Mouse (Mus musculus) megakaryocyte, embryonic 14.5 days (primary cell): ENCODE data around the gene Mc1r. TPM values are rescaled to one million over a fixed set of nuclear protein-coding genes. Genes with fewer than 3 reads are reported as not detected.
A peak's percentile ranks its signal among the peaks of the same experiment; 100 is the strongest.
"Not testable (repeated sequence)": the region's sequence is repeated elsewhere in the genome, so short reads cannot be mapped to it uniquely, and the experiment has no call there.

Experiments
- H3K27me3 ChIP-seq: replicated peaks from 2 replicates; pipeline ENCODE3; 2012; ENCODE audit warnings: inconsistent platforms
- H3K36me3 ChIP-seq: replicated peaks from 2 replicates; pipeline ENCODE3; 2012; ENCODE audit warnings: low read length, inconsistent platforms, mixed read lengths
- H3K4me1 ChIP-seq: 2 replicates; pipeline ENCODE4 v1.6.1; 2012; ENCODE audit warnings: inconsistent platforms
- H3K4me3 ChIP-seq: replicated peaks from 2 replicates; pipeline ENCODE3; 2012; ENCODE audit warnings: moderate library complexity, mild to moderate bottlenecking, inconsistent platforms
- H3K9me3 ChIP-seq: 2 replicates; pipeline ENCODE4 v1.6.1; 2012; ENCODE audit warnings: inconsistent platforms
- FLI1 ChIP-seq: IDR thresholded peaks from 2 replicates; pipeline ENCODE4 v1.6.1; 2012; ENCODE audit warnings: low read length, inconsistent platforms, mixed read lengths
- GATA1 ChIP-seq: IDR thresholded peaks from 3 replicates; pipeline ENCODE4 v1.6.1; 2012; ENCODE audit warnings: mixed read lengths, low read length, inconsistent platforms, borderline replicate concordance
- polyA plus RNA-seq: library from polyadenylated mRNA; stranded (reverse); fragments of >175 nt; gene quantifications from 2 replicates; pipeline ENCODE4 v1.2.3, GENCODE M21; 2012; ENCODE audit warnings: low replicate concordance; ENCODE audit not compliant: insufficient read depth

Mc1r gene
- polyA plus RNA-seq, 1 experiment: not detected

DNA sequence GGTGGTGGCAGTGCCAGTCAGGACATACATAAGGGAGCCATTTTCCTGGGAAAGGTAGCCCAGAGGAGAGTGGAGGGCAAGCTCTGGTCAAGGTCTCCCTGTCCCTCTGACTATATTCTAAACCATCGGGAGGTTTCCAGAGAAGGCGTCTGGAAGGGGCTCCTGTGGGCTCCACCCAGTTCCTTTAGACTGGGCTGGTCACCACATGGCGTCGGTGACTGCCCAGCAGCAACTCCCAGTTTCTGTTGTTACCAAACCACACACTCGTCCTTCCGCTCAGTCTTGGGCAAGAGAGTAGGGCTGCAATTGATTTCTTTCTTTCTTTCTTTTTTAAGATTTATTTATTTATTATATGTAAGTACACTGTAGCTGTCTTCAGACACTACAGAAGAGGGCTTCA lies 37.2 kb downstream of the Mc1r start:
- H3K9me3 ChIP-seq: peaks cover 4% of the 10 kb centered on the region; the same call in 1 of the 2 replicates
- H3K27me3 ChIP-seq: no peaks in the 10 kb centered on the region
- TF ChIP-seq GATA1: no peak
- TF ChIP-seq FLI1: no peak
- H3K4me1 ChIP-seq: peaks cover 74% of the 10 kb centered on the region
- peaks cover 38% of the 10 kb centered on the region for H3K36me3 ChIP-seq
- H3K4me3 ChIP-seq: peak overlapping the region; percentile 97

DNA sequence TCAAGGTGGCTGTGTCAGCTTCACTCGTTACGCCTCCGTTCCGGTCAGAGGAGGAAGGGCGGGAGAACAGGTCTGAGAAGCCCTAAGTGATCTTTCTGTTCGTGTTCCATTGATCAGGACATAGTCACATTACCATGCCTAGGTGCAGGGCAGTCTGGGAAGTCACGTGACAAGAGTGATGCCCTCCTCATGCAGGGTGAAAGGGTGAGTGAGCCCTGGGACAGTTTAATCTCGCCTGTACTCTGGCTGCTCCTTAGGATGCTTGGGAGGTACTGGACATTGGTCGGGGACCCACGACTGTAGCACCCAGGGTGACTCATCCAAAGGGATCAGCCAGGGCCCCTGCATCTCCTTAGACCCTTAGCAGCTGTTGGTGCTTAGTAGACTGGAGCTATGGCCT lies 39.1 kb downstream of the Mc1r start:
- Histone ChIP-seq H3K4me3 (peak overlapping the region; percentile 17), H3K9me3 (no peaks in the 10 kb centered on the region), H3K36me3 (peaks cover 49% of the 10 kb centered on the region), H3K4me1 (peaks cover 87% of the 10 kb centered on the region), H3K27me3 (no peaks in the 10 kb centered on the region)
- TF ChIP-seq FLI1 (no peak), GATA1 (no peak)

DNA sequence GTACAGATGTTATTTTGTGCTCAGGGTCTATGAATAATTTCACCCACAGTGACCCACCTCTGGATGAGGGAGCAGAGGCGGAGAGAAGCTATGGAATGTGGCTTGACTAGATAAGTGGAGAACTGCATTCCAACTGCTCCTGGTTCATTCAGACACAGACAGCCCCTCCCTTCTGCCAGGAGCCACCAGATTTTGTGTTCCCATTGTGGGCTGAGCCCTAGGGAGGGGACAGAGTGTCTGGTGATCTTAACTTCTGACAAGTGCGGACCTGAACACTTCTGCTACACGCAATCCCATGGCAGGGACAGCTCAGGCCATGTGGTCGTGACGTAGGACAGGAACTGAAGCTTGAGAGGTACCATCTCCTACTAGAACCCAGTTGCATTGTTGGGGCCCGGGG lies 39.9 kb downstream of the Mc1r start:
- Histone ChIP-seq H3K4me1 (peaks cover 87% of the 10 kb centered on the region), H3K27me3 (no peaks in the 10 kb centered on the region), H3K36me3 (peaks cover 55% of the 10 kb centered on the region), H3K9me3 (no peaks in the 10 kb centered on the region), H3K4me3 (no peak overlapping the region)
- TF ChIP-seq GATA1 (no peak), FLI1 (no peak)

DNA sequence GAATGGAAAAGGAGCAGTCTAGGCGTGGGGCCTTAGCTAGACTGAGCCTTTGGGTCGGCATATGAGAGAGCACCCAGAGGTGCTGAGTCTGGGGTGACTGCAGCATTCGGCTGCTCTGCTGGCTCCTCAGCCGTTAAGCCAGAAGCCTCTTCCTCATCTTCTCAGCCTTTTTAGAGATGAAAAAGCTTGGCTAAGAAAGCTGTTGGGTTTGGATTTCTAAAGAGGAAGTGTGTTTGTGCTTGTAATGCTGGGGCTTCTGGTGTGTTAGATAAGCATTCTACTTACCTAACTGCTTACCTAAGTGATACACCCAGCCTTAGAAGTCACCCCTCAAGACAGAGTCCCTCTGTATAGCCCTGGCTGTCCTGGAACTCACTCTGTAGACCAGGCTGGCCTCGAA lies 43.9 kb downstream of the Mc1r start:
- H3K36me3 ChIP-seq: peaks cover 85% of the 10 kb centered on the region
- H3K4me1 ChIP-seq: peaks cover 97% of the 10 kb centered on the region
- no peaks in the 10 kb centered on the region for H3K27me3 ChIP-seq
- no peaks in the 10 kb centered on the region for H3K9me3 ChIP-seq
- TF ChIP-seq FLI1 (no peak), GATA1 (no peak)
- H3K4me3 ChIP-seq: peak overlapping the region; percentile 42

DNA sequence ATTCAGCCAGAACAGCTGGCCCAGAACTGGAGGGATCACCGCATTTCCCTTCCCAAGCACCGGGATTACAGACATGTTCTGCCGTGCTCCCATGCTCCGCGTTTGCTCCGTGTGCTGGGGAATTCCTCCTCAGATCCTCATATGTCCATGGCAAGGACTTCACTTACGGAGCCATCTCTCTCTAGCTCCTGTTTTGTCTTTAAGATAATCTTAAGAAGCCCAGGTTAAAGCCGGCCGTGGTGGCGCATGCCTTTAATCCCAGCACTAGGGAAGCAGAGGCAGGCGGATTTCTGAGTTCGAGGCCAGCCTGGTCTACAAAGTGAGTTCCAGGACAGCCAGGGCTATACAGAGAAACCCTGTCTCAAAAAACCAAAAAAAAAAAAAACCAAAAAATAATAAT lies 44.8 kb downstream of the Mc1r start:
- peaks cover 96% of the 10 kb centered on the region for H3K4me1 ChIP-seq
- not testable (repeated sequence) for H3K4me3 ChIP-seq, H3K27me3 ChIP-seq, H3K9me3 ChIP-seq
- peaks cover 85% of the 10 kb centered on the region for H3K36me3 ChIP-seq

DNA sequence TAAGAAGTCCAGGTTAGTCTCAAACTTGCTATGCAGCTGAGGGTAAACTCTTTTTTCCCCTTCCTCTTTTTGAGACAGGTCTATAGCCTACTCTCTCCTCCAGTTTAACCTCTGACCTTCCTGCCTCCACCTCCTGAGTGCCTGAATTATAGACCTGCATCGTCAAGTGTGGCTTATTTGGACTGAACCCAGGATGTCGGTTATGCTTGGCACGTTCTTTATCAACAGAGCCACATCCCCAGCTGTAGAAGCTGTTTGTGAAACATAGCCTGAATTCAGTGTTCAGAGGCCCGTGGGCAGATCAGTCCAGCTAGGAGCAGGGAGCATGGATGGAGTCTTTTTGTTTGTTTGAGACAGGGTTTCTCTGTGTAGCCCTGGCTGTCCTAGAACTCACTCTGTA lies 45.2 kb downstream of the Mc1r start:
- TF ChIP-seq GATA1 (no peak), FLI1 (no peak)
- H3K36me3 ChIP-seq: peaks cover 85% of the 10 kb centered on the region

DNA sequence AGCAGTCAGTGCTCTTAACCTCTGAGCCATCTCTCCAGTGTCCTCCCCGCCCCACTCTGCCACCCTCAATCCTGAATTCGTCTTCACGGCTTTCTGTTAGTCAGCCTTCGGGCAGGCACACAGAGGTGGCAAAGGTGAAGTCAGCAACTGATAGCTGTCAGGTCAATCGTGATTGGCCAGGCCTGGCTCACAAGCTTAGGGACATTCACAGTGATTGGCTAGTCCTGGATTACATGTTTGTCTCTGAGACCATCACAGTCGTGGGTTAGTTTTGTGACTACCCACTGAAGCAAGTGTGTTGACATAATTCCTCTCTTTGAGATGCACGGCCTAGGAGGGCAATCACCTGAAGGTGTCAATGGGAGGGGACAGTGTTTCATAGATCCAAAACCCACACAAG lies 46.4 kb downstream of the Mc1r start:
- Histone ChIP-seq H3K9me3 (no peaks in the 10 kb centered on the region), H3K4me3 (no peak overlapping the region), H3K27me3 (no peaks in the 10 kb centered on the region), H3K36me3 (peaks cover 87% of the 10 kb centered on the region), H3K4me1 (peaks cover 88% of the 10 kb centered on the region)
- no peak for TF ChIP-seq GATA1
- TF ChIP-seq FLI1: no peak

More for the DNA sequence above, 45.2 kb downstream of the Mc1r start:
- Histone ChIP-seq H3K4me3 (no peak overlapping the region), H3K9me3 (no peaks in the 10 kb centered on the region), H3K4me1 (peaks cover 92% of the 10 kb centered on the region), H3K27me3 (no peaks in the 10 kb centered on the region)

DNA sequence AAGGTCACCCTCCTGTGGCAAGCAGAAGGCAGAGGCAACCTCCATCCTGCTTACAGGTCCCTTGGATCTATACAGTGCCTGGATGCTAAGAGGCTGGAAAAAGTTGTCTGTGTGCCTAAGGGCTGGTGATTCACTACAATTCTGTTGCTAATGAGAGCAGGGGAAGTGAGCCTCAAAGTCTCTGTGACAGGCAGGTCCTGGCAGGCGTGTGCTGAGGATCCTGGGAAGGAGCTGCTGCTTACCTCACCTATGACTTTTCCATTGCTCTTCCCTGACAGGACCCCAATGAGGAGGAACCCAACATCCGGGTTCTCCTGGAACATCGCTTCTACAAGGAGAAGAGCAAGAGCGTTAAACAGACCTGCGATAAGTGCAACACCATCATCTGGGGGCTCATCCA lies 47.0 kb downstream of the Mc1r start:
- Histone ChIP-seq H3K27me3 (no peaks in the 10 kb centered on the region), H3K4me1 (peaks cover 85% of the 10 kb centered on the region), H3K9me3 (no peaks in the 10 kb centered on the region), H3K36me3 (peaks cover 87% of the 10 kb centered on the region), H3K4me3 (peak overlapping the region; percentile 86)
- TF ChIP-seq GATA1 (no peak), FLI1 (no peak)

DNA sequence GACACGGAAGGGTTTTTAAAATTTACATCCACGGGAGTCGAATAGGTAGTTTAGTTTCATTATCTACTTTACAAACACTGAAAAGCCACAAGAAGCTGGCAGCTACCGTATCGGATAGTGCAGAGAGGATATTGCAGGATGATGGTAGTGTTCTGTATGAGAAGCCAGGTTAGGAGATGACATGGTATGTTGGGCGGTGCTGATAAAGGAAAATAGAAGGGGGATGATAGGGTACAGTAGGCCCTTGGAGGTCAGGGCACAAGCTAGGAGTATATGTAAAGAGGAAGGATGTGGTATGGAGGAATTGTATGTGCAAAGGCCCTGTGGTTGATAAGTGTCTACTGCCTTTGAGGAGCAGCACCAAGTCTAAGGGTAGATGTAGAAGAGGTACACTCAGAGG lies 47.7 kb downstream of the Mc1r start:
- H3K36me3 ChIP-seq: peaks cover 88% of the 10 kb centered on the region
- TF ChIP-seq FLI1 (no peak), GATA1 (peak; percentile 39; the same call in 1 of the 3 replicates)

More for the DNA sequence above, 47.7 kb downstream of the Mc1r start:
- Histone ChIP-seq H3K27me3 (no peaks in the 10 kb centered on the region), H3K4me1 (peaks cover 86% of the 10 kb centered on the region), H3K9me3 (no peaks in the 10 kb centered on the region), H3K4me3 (peak overlapping the region; percentile 86)

Other genes with a start within 250 kb of the Mc1r start
- not detected in 2 replicates for gene Sult5a1, start 248.8 kb upstream of the Mc1r start, polyA plus RNA-seq
- not detected in 2 replicates for gene Dpep1, start 220.9 kb upstream of the Mc1r start, polyA plus RNA-seq
- gene Chmp1a, start 194.3 kb upstream of the Mc1r start, polyA plus RNA-seq: 25.0 and 29.4 TPM in 2 replicates
- gene Spata33, start 194.3 kb upstream of the Mc1r start, polyA plus RNA-seq: not detected in 2 replicates
- 39.4 and 48.1 TPM in 2 replicates for gene Cdk10, start 182.3 kb upstream of the Mc1r start, polyA plus RNA-seq
- gene Spata2l, start 170.9 kb upstream of the Mc1r start, polyA plus RNA-seq: 5.3 and 6.1 TPM in 2 replicates
- gene Zfp276, start 152.9 kb upstream of the Mc1r start, polyA plus RNA-seq: 5.0 and 11.6 TPM in 2 replicates
- 49.9 and 179 TPM in 2 replicates for gene Vps9d1, start 152.8 kb upstream of the Mc1r start, polyA plus RNA-seq
- 16.5 and 24.3 TPM in 2 replicates for gene Fanca, start 88.5 kb upstream of the Mc1r start, polyA plus RNA-seq
- gene Spire2, start 74.4 kb upstream of the Mc1r start, polyA plus RNA-seq: 0.47 TPM in 1 of 2 replicates, not detected in the other
- 41.1 and 108 TPM in 2 replicates for gene Tcf25, start 33.4 kb upstream of the Mc1r start, polyA plus RNA-seq
- gene Tubb3, start 4.3 kb downstream of the Mc1r start, polyA plus RNA-seq: 123 and 178 TPM in 2 replicates
- gene Def8, start 16.4 kb downstream of the Mc1r start, polyA plus RNA-seq: 20.7 and 47.5 TPM in 2 replicates
- gene Afg3l1, start 70.8 kb downstream of the Mc1r start, polyA plus RNA-seq: 8.8 and 20.1 TPM in 2 replicates
- not detected in 2 replicates for gene Dbndd1, start 108.4 kb downstream of the Mc1r start, polyA plus RNA-seq
- 3.7 and 21.3 TPM in 2 replicates for gene Gas8, start 111.7 kb downstream of the Mc1r start, polyA plus RNA-seq
- 0.11 TPM in 1 of 2 replicates, not detected in the other for gene Rhou, start 246.8 kb downstream of the Mc1r start, polyA plus RNA-seq